Mouse (Mus musculus): ENCODE measurements at regions not wholly inside any gene's neighbourhood (a gene's known extent, or its start where the extent isn't known, plus 50 kb on each side); places are given as distances from the start of the nearest gene placed in this dataset.

GRCm38 (mm10) chr5:119385506-119385905, 285.0 kb upstream of the Tbx3 start:
- no peak for DNase-seq (ENCODE audit: extremely low spot score, low read depth, low spot score)

- DNase-seq (ENCODE audit: extremely low spot score, low read depth, low spot score), result no peak
These were observed 283.6 kb upstream of the Tbx3 start for GRCm38 (mm10) chr5:119386821-119387220.

DNA sequence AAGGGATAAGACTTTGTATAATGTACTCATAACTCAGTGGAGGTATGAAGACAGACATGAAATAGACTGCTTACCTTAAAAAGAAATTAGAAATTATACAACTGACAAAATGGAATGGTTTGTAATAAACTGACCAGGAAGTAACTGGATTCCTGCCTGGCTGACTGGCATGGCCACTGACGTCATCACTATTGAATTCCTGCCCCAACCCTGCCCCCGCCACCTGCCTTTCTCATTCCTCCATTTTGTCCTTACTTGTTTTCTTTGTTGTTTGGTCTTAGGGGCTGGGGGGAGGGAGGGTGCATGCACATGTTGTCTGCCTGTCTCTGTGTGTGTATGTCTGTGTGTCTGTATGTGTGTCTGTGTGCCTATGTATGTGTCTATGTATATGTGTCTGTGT, 283.2 kb upstream of the Tbx3 start:
- no peak for DNase-seq (ENCODE audit: extremely low spot score, low read depth, low spot score)

DNA sequence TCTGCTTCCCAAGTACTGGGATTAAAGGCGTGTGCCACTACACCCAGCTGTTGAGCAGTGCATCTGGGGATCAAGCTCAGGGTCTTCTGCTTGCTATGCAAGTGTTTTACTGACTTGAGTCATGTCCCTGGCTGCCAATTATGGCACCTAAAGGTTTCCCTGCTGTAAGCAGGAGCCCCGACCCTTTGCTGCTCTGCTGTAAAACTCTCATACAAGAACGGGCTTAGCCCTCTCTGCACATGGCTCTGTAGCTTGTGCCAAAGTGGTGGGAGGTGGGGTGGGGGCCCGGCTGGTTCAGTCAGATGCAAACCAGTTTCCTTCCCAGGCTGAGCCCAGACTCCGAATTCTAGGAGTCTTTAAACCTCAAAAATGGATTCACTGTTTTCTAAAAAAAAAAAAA, 281.6 kb upstream of the Tbx3 start:
- no peak for DNase-seq (ENCODE audit: extremely low spot score, low read depth, low spot score)

GRCm38 (mm10) chr5:119389384-119389783, 281.1 kb upstream of the Tbx3 start:
- DNase-seq (ENCODE audit: extremely low spot score, low read depth, low spot score), result no peak

DNA sequence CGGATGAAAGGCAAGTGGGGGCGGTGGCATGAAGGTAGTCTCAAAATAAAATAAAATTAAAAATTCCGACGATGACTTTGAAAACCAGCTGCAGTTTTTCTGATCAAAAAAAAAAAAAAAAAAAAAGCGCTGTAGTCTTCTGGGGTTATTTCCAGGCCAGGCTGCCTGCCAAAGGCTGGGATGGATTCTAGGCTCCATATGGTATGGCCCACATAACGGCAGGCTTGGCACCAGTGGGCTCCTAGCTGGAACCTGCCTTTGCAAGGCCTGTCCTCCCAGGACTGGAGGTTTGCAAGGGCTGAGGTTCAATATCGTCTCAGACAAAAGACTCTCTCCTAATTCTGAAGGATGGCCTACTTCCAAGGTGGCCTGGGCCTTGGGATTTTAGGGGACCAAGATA, 280.6 kb upstream of the Tbx3 start:
- DNase-seq (ENCODE audit: extremely low spot score, low read depth, low spot score), result no peak

- no peak for DNase-seq (ENCODE audit: extremely low spot score, low read depth, low spot score)
These were observed 272.0 kb upstream of the Tbx3 start for GRCm38 (mm10) chr5:119398475-119398874.

DNA sequence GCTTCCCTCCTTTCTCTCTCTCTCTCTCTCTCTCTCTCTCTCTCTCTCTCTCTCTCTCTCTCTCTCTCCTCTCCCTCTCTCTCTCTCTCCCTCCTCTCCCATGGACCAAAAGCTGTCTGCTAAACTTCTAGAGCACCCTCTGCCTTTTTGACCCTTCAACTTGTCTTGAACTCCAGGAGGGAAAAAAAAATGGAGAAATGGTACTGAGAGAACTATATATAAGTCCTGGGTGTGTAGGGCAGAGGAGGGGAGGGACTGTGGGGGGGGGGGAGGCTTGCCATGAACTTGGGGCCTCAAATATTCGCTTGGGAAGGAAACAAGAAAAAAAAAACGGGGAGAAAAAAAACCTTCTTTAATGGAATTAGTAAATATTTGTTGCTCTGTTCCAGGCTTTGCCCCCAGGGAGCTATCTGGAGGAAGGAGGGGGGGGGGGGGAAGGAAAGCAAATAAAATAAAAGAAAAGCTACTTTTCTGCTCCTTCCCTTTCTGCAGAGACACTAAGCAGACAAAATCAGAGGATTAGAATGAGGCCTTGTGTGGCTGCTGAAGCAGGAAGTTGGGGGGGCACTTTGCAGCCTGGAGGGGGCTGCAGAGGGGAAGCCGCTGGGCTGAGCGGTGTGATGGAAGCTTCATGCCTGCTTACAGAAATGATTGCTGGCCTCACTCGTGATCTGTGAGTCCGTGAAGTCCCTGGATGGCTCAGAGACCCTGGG, 270.1 kb upstream of the Tbx3 start:
- DNase-seq (ENCODE audit: extremely low spot score, low read depth, low spot score), result no peak

- DNase-seq (ENCODE audit: extremely low spot score, low read depth, low spot score), result no peak
These were observed 268.6 kb upstream of the Tbx3 start for GRCm38 (mm10) chr5:119401915-119402314.

- no peak for DNase-seq (ENCODE audit: extremely low spot score, low read depth, low spot score)
These were observed 267.8 kb upstream of the Tbx3 start for GRCm38 (mm10) chr5:119402651-119403050.

DNA sequence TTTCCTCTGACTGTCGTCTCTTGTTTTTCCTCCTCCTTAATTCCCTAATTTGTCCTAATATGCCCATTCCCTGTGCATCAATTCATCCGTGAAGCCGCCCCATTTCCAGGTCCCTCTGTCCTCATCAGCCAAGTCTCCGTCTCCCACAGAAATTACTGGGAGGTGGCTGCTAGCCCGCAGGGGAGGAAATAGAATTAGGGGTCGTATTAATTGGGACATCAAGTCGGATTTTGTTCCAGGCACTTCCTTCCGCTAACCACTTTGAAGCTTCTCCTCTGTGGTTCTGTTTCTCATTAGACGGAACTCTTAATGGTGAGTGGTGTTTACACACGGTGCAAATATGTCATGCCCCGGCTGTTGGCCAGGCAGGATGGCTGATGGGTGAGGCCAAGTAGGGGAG, 259.5 kb upstream of the Tbx3 start:
- DNase-seq (ENCODE audit: extremely low spot score, low read depth, low spot score), result no peak

DNA sequence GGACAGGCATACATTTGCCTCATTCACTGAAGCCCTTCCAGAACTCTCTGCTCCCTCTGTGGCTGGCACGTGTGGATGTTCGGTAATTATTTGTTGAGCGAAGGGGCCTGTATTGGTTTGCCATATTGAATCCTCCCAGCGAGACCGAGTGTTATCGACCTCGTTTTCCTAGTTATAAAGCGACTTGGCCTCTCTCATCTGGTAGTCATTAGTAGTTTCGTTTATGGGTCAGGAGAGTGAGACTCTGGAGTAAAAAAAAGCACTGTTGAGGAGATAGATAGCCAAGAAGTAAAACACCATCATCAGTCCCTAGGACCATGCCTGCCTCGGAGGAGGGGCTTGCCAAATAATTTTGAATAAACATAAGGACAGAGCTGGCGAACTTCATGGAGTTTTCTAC, 254.6 kb upstream of the Tbx3 start:
- no peak for DNase-seq (ENCODE audit: extremely low spot score, low read depth, low spot score)

DNA sequence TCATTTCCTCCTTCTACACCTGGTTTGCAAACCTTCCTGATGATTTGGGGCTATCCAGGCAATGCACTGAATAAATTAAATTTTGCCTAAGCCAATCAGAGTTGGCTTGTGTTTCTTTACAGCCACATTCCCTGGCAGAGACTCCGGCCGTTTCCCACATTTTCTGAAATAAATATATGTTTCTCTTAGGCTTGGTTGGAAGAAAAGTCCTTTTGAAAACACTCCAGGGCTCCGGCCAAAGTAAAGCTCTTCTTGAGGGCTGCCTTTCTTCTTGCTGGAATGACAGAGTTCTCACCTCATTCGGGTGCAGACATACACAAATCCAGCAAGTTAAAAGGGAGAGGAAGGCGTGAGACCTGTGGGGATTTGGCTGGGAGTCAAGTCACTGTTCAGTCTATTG, 252.0 kb upstream of the Tbx3 start:
- DNase-seq (ENCODE audit: extremely low spot score, low read depth, low spot score), result no peak

GRCm38 (mm10) chr5:119427511-119428019, 242.9 kb upstream of the Tbx3 start:
- no peak for DNase-seq (ENCODE audit: extremely low spot score, low read depth, low spot score)

GRCm38 (mm10) chr5:119431271-119431756, 239.2 kb upstream of the Tbx3 start:
- no peak for DNase-seq (ENCODE audit: extremely low spot score, low read depth, low spot score)

DNA sequence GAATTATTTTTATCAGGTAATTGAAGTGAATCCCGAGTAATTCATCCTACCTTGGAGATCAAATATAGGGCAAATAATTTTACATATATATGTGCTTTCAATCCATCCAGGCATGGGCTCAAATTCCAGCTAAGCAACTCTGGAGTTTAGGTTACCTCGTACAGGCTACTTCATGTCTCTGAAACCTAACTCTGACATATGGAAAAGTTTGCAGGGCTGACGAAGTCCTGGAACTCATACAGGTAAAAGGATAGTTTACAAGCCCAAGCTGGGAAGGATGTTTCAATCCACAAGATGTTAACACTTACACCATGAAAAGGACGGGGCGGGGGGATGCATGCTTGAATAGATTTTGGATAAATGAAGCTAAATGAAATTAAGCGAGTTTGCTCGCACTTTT, 235.9 kb upstream of the Tbx3 start:
- no peak for DNase-seq (ENCODE audit: extremely low spot score, low read depth, low spot score)

- DNase-seq (ENCODE audit: extremely low spot score, low read depth, low spot score), result no peak
These were observed 222.0 kb upstream of the Tbx3 start for GRCm38 (mm10) chr5:119448494-119448893.

DNA sequence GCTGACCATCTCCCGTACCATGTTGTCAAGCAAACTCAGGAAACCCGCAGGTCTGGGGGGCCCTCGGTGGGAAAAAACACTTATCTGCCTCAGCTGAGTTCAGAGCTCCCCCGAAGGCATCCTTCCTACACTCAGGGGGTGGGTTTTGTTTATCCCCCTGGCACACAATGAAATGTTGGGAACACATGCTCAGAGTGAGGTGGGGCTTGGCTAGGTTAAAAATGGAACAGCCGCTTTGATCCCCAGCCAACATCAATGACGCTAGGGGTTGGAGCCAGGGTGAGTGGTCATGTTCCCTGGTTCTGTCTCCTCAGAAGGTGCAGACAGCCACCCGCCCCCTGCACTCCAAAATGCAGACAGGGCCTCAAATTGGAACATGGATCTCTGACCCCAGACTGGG, 221.3 kb upstream of the Tbx3 start:
- no peak for DNase-seq (ENCODE audit: extremely low spot score, low read depth, low spot score)

GRCm38 (mm10) chr5:119459751-119460150, 210.7 kb upstream of the Tbx3 start:
- DNase-seq (ENCODE audit: extremely low spot score, low read depth, low spot score), result no peak

DNA sequence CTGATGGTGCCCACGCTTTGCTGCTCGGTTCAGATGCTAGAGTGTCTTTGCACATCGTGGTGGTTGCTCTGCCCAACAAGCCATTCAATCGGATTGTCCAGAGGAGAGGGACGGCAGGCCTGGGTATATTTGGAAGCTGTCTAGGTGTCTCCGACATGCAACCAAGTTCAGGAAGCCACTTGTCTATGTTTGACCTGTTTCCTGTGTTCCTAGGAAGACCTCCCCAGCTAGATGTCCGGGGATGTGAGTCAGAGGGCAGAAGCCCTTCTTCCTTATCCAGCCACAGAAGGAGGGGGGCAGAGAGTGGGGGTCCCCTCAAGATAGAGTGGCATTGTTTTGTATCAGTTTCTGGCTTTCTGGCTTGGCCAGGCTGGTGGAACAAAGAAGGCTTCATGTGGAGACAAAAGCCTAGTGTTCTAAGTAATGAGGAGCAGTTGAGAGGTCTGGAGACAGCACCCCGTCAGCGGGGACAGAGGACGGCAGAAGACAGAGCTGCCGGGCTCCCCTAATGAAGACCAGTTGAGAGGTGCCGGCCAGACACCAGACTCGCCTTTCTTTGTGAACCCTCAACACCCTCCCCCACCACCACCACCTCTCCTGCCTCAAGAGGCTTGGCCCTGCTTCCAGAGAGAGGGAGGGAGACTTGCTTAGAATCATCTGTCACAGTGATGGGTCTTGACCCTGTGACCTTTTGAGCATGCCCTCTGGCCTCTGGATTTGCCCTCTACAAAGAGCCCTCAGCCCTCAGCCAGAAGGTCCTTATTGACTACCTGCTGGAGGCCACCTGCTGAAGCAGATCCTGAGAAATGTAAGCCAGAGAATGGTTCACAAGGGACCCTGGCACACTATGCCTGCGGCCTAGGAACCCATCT, 207.6 kb upstream of the Tbx3 start:
- no peak for DNase-seq (ENCODE audit: extremely low spot score, low read depth, low spot score)

GRCm38 (mm10) chr5:119464553-119464952, 205.9 kb upstream of the Tbx3 start:
- no peak for DNase-seq (ENCODE audit: extremely low spot score, low read depth, low spot score)

All from hindlimb bud, embryonic 11.5 days (tissue).